Mouse (Mus musculus) forebrain, embryonic 13.5 days (tissue): ENCODE measurements around the gene Alkbh4. TPM values are rescaled to one million over a fixed set of nuclear protein-coding genes. Genes with fewer than 3 reads are reported as not detected.
"Not testable (repeated sequence)": the region's sequence is repeated elsewhere in the genome, so short reads cannot be mapped to it uniquely, and the experiment has no call there.

Experiments
- ATAC-seq: fragments of 200-750 bp; cut with Nextera tagmentation; 2 replicates; pipeline ENCODE4 v1.8.0; 2017
- H3K27ac ChIP-seq: fragments of 300-500 bp; sonication (generic); 2 replicates; pipeline ENCODE4 v1.5.1; 2015; ENCODE audit warnings: inconsistent platforms, mild to moderate bottlenecking, moderate library complexity
- H3K27me3 ChIP-seq: fragments of 300-500 bp; sonication (generic); 2 replicates; pipeline ENCODE4 v1.6.1; 2015; ENCODE audit warnings: mild to moderate bottlenecking, inconsistent platforms
- H3K36me3 ChIP-seq: fragments of 300-500 bp; sonication (generic); 2 replicates; pipeline ENCODE4 v1.6.1; 2015; ENCODE audit warnings: mild to moderate bottlenecking, inconsistent platforms; ENCODE audit not compliant: poor library complexity, severe bottlenecking
- H3K4me1 ChIP-seq: fragments of 300-500 bp; sonication (generic); 2 replicates; pipeline ENCODE4 v1.6.1; 2015; ENCODE audit warnings: inconsistent platforms
- H3K4me2 ChIP-seq: fragments of 300-500 bp; sonication (generic); 2 replicates; pipeline ENCODE4 v1.6.1; 2015; ENCODE audit warnings: inconsistent platforms, mild to moderate bottlenecking, moderate library complexity
- H3K4me3 ChIP-seq: fragments of 300-500 bp; sonication (generic); 2 replicates; pipeline ENCODE4 v1.5.1; 2015; ENCODE audit warnings: mild to moderate bottlenecking, inconsistent platforms
- H3K9ac ChIP-seq: fragments of 300-500 bp; sonication (generic); 2 replicates; pipeline ENCODE4 v1.6.1; 2015; ENCODE audit warnings: mild to moderate bottlenecking, inconsistent platforms
- H3K9me3 ChIP-seq: fragments of 300-500 bp; sonication (generic); replicated peaks from 2 replicates; pipeline ENCODE4 v1.6.1; 2016; ENCODE audit warnings: inconsistent platforms
- WGBS: fragments of 180-500 bp; shearing (Covaris S2); methylation state at CpG from one replicate; pipeline ENCODE4 v1.1.7; 2015; 5-methylcytosine and 5-hydroxymethylcytosine counted together
- polyA plus RNA-seq: library from polyadenylated mRNA; unstranded; fragments of >200 nt; fragmentation: Nextera tagmentation; extraction: Ambion mirVana; gene quantifications from 2 replicates; pipeline ENCODE4 v1.2.1, GENCODE M21; 2015

The Alkbh4 gene
- polyA plus RNA-seq, 1 experiment from 2014 or later, result 18.4 TPM

DNA sequence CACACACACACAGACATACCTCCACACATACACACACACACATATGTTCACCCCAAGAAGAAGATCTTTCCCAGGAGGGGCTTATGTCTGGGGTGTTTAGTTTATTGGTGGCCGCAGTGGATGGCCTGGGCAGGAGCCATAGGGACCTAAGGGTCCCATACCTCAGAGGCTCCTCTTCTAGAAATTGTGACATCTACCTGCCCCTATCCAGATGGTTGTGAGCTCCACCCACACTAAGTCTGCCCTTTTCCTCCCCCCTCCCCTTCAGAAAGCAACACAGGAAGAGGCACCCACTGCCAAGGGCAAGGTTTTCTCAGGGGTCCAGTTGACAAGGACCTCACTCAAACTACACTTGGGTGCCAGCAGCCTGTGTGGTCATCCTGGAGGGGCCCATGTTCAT lies 11.0 kb downstream of the Alkbh4 start:
- H3K9me3 ChIP-seq, result no peaks in the 10 kb centered on the region
- no peak for ATAC-seq
- 91% methylated on average over 1 of the region's 1 CpGs for WGBS
- no peak overlapping the region for H3K27ac ChIP-seq
- H3K4me3 ChIP-seq, result no peak overlapping the region
- no peak overlapping the region for H3K4me2 ChIP-seq
- H3K27me3 ChIP-seq, result no peaks in the 10 kb centered on the region
- no peak overlapping the region for H3K9ac ChIP-seq
- H3K4me1 ChIP-seq, result no peaks in the 10 kb centered on the region
- H3K36me3 ChIP-seq, result peaks cover 7% of the 10 kb centered on the region

DNA sequence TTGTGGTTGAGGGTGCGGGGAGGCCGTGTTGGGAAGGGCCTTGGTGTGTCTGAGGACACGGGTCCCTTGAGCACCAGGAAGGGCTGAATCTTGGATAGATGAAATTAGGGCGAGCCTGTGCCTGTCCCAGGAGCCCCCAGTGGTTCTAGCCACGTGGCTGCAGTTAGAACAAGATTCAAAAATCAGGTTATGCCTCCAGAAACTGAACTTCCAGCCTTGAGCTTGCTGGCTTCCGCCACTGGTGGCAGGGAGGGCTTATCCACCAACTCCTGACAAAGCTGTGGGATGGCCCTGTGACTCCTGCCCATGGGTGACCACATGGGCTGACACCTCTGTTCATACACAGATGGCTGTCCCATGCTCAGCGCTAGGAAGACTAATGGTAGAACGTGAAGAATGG lies 11.8 kb downstream of the Alkbh4 start:
- no peaks in the 10 kb centered on the region for H3K4me1 ChIP-seq
- no peak for ATAC-seq
- 75% methylated on average over 8 of the region's 8 CpGs for WGBS
- H3K27ac ChIP-seq, result no peak overlapping the region
- H3K36me3 ChIP-seq, result no peaks in the 10 kb centered on the region
- no peak overlapping the region for H3K9ac ChIP-seq
- H3K4me2 ChIP-seq, result no peak overlapping the region
- no peaks in the 10 kb centered on the region for H3K27me3 ChIP-seq
- H3K9me3 ChIP-seq, result no peaks in the 10 kb centered on the region
- H3K4me3 ChIP-seq, result no peak overlapping the region

DNA sequence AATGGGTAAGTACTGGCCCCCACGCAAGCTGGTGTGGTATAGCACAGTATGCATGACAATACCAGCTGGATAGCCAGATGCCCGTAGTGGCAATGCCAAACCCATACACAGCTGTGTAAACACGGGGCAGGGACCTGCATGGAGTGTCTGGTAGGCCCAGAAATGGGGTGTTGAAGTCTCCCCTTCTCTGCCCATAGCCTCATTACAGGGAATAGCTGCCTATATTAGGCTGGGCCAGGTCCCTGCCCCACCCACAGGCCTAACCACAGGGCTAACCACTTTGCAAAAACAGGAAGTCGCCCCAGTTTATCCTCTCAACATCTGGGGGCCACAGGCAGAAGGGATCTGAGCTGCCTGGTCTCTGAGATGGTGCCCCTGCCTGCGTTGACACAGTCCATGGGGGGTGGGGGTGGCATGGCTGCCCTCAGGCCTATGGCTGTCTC lies 13.2 kb downstream of the Alkbh4 start:
- not testable (repeated sequence) for H3K9me3 ChIP-seq, H3K4me1 ChIP-seq, H3K27ac ChIP-seq, H3K4me3 ChIP-seq, H3K36me3 ChIP-seq, H3K27me3 ChIP-seq, H3K9ac ChIP-seq, H3K4me2 ChIP-seq, ATAC-seq
- WGBS, result 77% methylated on average over 5 of the region's 5 CpGs

DNA sequence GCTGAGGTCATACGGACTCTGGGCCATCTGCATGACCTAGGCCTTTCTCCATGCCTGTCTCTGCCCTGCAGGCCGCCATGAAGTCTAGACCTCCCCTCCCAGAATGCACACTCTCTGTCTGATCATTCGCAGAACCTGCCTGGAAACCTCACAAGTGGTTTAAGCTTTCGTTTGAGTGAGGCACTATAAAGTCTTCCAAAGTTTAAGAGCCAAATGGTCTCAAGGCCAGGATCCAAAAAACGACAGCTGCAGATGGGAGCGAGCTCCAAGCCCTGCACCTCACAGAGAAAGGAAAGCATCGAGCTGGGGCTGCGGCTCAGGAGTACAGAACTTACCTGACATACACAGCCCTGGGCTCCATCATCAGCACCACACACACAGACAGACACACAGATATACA lies 16.4 kb downstream of the Alkbh4 start:
- H3K27me3 ChIP-seq, result no peaks in the 10 kb centered on the region
- H3K9ac ChIP-seq, result no peak overlapping the region
- ATAC-seq, result no peak
- no peaks in the 10 kb centered on the region for H3K4me1 ChIP-seq
- WGBS, result 81% methylated on average over 8 of the region's 8 CpGs
- no peak overlapping the region for H3K4me2 ChIP-seq
- H3K9me3 ChIP-seq, result no peaks in the 10 kb centered on the region
- no peak overlapping the region for H3K4me3 ChIP-seq
- H3K27ac ChIP-seq, result no peak overlapping the region
- H3K36me3 ChIP-seq, result no peaks in the 10 kb centered on the region

DNA sequence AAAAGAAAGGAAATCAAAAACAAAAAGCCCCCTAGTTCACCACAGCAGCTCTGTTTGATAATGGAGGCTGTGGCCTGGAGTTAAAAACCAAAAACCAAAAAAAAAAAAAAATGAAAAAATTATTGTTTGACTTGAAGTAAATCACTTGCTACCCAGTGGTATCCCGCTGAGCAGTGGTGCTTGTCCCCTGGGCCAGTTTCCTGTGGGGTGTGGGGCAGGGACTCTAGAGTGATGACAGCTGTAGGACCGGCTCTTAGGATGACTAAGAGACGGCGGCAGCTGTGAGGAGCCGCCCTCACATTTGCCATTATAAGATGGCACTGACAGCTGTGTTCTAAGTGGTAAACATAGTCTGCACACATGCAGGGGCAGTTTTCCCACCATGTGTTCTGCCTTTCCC lies 19.5 kb downstream of the Alkbh4 start:
- Histone ChIP-seq H3K27ac (no peak overlapping the region), H3K4me3 (no peak overlapping the region), H3K9ac (no peak overlapping the region), H3K36me3 (peaks cover 4% of the 10 kb centered on the region; the same call in 1 of the 2 replicates), H3K4me1 (no peaks in the 10 kb centered on the region), H3K9me3 (no peaks in the 10 kb centered on the region), H3K27me3 (no peaks in the 10 kb centered on the region), H3K4me2 (no peak overlapping the region)
- no peak for ATAC-seq
- 92% methylated on average over 5 of the region's 5 CpGs for WGBS

DNA sequence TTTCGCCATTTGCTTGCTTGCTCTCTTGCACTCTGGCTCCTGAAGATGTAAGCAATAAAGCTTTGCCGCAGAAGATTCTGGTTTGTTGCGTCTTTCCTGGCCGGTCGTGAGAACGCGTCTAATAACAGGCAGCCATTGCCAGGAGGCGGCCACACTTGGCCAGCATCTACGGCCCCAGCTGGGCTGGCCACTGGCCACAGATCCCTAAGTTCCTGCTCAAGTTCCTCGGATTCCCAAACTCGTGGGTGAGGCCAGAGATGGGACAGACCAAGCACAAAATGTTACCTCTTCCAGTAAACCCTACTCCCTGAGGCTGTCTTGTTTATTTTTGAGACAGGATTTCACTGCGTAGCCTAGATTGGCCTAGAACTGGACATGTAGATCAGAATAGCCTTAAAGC lies 24.1 kb downstream of the Alkbh4 start:
- WGBS, result 91% methylated on average over 11 of the region's 12 CpGs
- H3K4me2 ChIP-seq, H3K9ac ChIP-seq, H3K4me3 ChIP-seq, H3K9me3 ChIP-seq, ATAC-seq, H3K27me3 ChIP-seq, H3K4me1 ChIP-seq, H3K27ac ChIP-seq: not testable (repeated sequence)
- H3K36me3 ChIP-seq, result peaks cover 10% of the 10 kb centered on the region; the same call in 1 of the 2 replicates

DNA sequence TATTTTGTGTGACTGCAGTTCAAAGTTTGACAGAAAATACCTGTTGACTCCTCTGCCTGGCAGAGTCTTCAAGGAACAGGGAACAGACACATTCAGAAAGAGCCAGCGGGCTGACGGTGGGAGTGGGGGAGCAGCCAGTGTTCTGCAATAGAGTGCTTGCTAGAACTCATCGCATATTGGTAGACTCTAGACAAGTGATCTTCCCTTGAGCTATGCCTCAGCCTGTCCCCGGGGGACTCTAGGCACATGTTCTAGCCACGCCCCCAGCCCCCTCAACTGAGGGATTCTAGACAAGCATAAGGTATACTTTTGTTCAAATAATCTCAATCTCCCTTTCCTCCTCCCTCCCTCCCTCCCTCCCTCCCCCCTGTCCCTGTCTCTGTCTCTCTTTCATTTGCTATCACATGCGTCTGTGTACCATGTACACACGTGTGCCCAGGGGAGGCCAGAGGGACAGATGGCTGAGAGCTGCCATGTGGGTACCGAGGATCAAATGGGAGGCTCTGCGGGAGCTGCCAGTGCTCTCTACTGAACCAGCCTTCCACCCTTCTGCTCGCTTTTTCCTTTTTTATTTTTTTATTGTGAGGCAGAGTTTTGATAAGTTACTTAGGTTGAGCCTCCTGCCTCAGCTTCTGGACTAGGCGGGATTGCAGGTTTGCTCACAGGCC lies 28.0 kb downstream of the Alkbh4 start:
- H3K36me3 ChIP-seq, result peaks cover 26% of the 10 kb centered on the region
- peak; percentile 43; the same call in 1 of the 2 replicates for ATAC-seq
- H3K4me2 ChIP-seq, result no peak overlapping the region
- no peak overlapping the region for H3K27ac ChIP-seq
- no peak overlapping the region for H3K9ac ChIP-seq
- no peak overlapping the region for H3K4me3 ChIP-seq
- no peaks in the 10 kb centered on the region for H3K4me1 ChIP-seq
- H3K9me3 ChIP-seq, result peaks cover 7% of the 10 kb centered on the region; the same call in 1 of the 2 replicates
- 83% methylated on average over 11 of the region's 11 CpGs for WGBS
- H3K27me3 ChIP-seq, result no peaks in the 10 kb centered on the region

DNA sequence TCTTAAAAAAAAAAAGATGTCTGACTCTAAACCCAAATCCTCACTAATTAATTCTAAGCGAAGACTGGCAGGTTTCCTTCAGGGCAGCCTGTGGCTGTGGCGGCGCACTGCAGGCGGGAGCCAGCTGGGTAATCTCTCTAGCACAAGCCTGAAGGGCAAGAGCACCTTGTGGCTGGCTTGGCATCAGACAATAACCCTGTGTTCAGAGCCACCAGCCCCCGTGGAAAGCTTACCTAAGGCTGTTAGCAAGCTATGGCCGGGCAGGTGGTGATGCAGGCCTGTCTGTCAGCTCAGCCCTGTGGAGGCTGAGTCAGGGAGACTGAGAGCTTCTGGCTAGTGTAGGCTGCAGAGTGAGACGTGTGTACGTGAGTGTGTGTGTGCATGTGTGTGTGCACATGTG lies 29.3 kb downstream of the Alkbh4 start:
- no peak overlapping the region for H3K27ac ChIP-seq
- no peak overlapping the region for H3K4me3 ChIP-seq
- peaks cover 7% of the 10 kb centered on the region; the same call in 1 of the 2 replicates for H3K9me3 ChIP-seq
- H3K9ac ChIP-seq, result no peak overlapping the region
- H3K4me1 ChIP-seq, result peaks cover 4% of the 10 kb centered on the region
- 79% methylated on average over 8 of the region's 8 CpGs for WGBS
- no peak for ATAC-seq
- peaks cover 24% of the 10 kb centered on the region for H3K36me3 ChIP-seq
- H3K4me2 ChIP-seq, result no peak overlapping the region
- no peaks in the 10 kb centered on the region for H3K27me3 ChIP-seq

DNA sequence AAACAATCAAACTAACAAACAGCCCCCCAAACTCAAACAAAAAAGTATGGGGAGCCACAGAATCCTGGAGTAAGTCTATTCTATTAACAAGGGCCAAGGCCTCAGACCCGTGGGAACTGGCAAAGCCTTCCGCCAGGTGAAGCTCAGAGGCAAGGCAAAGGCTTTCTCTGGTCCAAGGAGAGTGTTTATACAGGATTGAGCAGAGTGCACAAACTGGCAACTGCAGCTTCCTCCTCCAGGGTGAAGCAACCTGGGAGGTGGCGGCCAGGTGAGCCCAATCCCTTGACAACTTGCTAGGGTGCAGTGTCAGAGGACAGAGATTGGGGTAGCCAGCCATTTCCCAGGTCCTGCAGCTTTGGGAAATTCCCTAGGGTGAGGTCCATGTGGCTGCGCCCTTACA lies 31.4 kb downstream of the Alkbh4 start:
- H3K9ac ChIP-seq, result no peak overlapping the region
- H3K9me3 ChIP-seq, result peaks cover 7% of the 10 kb centered on the region; the same call in 1 of the 2 replicates
- no peak overlapping the region for H3K4me2 ChIP-seq
- 95% methylated on average over 4 of the region's 4 CpGs for WGBS
- H3K4me1 ChIP-seq, result peaks cover 17% of the 10 kb centered on the region
- H3K27ac ChIP-seq, result no peak overlapping the region
- H3K36me3 ChIP-seq, result peaks cover 16% of the 10 kb centered on the region
- no peak overlapping the region for H3K4me3 ChIP-seq
- 0 out of 2 replicates have a peak, but pooled peaks cover 6% of the 10 kb centered on the region for H3K27me3 ChIP-seq
- no peak for ATAC-seq

DNA sequence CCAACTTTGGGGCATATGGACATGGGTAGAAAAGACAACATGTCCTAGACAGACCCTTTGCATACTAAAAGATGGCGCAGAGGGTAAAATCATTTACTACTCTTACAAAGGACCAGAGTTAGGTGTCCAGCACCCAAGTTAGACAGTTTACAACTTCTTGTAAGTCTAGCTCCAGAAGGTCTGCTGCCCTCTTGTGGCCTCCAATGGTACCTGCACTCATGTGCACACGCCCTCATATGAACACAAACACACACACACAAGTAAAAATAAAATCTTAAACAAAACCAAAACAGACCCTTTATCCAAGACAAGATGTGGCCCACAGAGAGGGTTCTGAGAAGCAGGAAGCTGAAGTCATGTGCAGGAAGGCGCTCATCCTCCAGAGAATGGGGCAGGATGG lies 32.1 kb downstream of the Alkbh4 start:
- Histone ChIP-seq H3K9ac (no peak overlapping the region), H3K27me3 (0 out of 2 replicates have a peak, but pooled peaks cover 8% of the 10 kb centered on the region), H3K9me3 (peaks cover 7% of the 10 kb centered on the region; the same call in 1 of the 2 replicates), H3K4me2 (no peak overlapping the region), H3K4me1 (peaks cover 17% of the 10 kb centered on the region), H3K27ac (no peak overlapping the region), H3K4me3 (no peak overlapping the region), H3K36me3 (peaks cover 16% of the 10 kb centered on the region)
- WGBS, result 90% methylated on average over 3 of the region's 3 CpGs
- no peak for ATAC-seq

DNA sequence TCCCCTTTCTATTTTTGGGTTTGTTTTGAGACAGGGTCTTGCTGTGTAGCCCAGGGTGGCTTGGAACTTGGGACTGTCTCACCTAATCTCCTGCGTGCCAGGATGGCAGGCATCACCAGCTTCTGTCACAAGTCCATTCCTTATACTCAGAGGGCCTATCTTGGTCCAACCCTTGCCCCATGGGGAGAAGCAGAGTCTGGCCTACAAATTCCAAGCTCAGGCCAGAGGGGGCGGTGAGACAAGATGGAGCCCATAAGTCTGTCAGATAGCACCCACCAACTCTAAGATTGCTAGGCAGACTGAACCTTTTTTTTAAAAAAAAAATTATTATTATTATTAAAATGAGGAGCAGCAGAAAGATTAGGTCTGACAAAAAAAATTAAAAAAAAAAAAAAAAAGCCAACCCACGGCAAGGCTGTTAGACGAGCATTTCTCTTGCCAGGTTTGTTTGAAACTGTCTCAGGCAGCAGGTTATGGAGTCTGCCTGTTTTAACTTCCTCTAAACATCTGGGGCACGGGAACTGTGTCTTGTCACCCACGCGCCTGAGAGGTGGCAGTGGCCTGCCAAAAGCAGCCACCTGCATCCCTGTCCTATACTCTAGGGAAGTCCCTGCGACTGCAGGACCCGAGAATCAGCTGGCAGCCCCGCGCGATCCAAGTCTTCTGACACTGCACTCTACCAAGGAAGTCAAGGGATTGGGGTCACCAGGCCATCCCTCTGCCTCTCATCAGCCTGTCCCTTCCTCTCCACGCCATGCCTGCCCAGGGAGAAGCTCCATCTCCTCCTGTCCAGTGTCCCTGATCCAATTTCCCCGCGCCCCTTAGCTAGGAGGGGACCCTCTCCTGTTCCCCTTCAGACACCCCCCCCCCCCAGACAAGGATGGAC lies 33.9 kb downstream of the Alkbh4 start:
- Histone ChIP-seq H3K27me3 (0 out of 2 replicates have a peak, but pooled peaks cover 8% of the 10 kb centered on the region), H3K4me1 (peaks cover 28% of the 10 kb centered on the region), H3K9ac (peak overlapping the region; percentile 79), H3K9me3 (peaks cover 7% of the 10 kb centered on the region; the same call in 1 of the 2 replicates), H3K36me3 (peaks cover 16% of the 10 kb centered on the region), H3K27ac (0 out of 2 replicates have a peak overlapping the region, but pooled peaks have one; percentile 1), H3K4me3 (peak overlapping the region; percentile 60), H3K4me2 (peak overlapping the region; percentile 86)
- peak; percentile 34; the same call in 1 of the 2 replicates for ATAC-seq
- WGBS, result 12% methylated on average over 15 of the region's 15 CpGs
